Mouse (Mus musculus): Measurements from ENCODE around the gene Dip2b.

Gene Dip2b

GRCm38 (mm10) chr15:100219396-100219795 is 180.9 kb downstream of the Dip2b start:
- DNase-seq (ENCODE audit: low spot score) = no peak

DNA sequence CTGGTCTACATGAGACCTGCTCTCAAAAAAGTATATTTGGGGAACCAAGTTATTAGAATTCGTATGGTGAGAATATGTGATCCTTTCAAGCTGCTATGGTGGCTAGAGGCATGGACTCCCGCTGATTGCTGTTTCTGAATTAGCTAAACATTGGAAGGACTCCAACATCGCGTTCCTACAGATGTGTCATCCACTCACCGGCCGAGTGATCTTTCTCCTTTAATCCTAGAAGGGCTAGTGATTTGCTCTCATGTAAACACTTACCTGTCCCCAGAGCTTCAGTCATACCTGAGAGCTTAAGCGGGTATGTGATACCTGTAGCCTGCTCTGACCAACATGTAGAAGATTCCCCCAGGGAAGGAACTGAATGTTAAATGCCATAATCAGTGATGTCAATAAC is 182.5 kb downstream of the Dip2b start:
- no peak for DNase-seq (ENCODE audit: low spot score)

GRCm38 (mm10) chr15:100225381-100225780 is 186.9 kb downstream of the Dip2b start:
- no peak for DNase-seq (ENCODE audit: low spot score)

DNA sequence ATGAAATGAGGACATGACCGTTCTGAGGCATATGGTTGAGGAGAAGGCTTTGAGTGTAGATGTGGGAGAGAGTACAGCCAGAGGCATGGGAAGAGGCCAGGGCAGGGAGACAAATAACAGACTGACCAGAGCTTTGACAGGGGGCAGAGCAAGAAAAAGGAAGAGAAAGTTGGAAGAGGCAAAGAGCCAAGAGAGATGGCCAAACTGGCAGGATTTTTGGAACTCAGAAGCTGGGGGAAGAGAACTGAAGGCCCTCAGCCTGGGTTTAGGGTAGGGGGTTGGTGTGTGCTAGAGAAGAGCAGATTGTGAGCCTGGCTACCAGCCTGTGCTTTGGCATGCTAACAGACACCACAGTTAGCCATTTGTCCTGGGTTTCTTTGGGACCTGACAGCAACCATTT is 187.4 kb downstream of the Dip2b start:
- DNase-seq (ENCODE audit: low spot score) = peak; percentile 80

- peak; percentile 89 for DNase-seq (ENCODE audit: low spot score)
Observed at GRCm38 (mm10) chr15:100227031-100227662, 188.7 kb downstream of the Dip2b start.

DNA sequence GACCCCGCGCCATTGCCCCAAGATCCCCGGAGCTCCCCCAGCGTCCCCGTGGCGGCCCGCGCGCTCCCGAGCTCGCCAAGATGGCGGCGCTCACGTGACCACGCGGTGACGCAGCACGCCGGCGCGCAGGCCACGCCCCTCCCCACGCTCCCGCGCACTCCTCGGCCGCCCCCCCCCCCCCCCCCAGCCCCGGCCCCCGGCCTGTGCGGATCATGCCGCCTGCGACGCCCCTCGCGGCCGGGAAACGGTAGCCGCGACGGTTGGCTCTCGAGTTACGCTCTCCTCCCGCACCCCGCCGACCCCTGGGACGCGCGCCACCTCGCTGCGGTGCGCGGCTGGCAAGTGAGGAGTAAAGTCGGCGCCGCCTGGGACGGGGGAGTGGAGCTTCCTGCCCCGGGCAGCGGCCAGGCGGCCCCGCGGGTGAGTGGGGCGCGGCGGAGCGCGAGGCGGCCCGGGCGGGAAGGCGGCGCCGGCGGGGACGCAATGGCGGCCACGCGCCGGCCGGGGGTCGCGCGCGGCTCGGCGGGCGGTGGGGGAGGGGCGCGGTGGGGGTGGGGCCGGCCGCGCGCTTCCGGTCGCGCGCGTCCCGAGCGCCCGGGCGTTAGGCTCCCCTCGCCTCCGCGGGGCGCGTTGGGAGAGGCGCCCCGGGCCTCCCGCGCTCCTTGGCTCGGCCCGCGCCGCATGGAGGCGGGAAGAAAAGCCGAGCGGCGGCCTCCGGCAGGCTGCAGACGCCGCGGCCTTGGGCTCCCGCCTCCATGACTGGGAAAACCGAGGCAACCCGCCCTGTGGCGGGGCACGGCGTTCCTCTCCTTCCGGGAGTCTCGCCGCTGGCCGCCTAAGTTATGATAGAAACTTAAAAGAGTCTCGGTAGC is 189.4 kb downstream of the Dip2b start, which contains the start of gene Atf1:
TSS of gene Atf1 (plus strand) at position 157 of the 872 bp plus-strand sequence.
- peak; percentile 61 for DNase-seq (ENCODE audit: low spot score)

GRCm38 (mm10) chr15:100228535-100229336 is 190.3 kb downstream of the Dip2b start:
- DNase-seq (ENCODE audit: low spot score) = peak; percentile 42

GRCm38 (mm10) chr15:100230655-100231054 is 192.2 kb downstream of the Dip2b start:
- DNase-seq (ENCODE audit: low spot score) = no peak

- DNase-seq (ENCODE audit: low spot score) = no peak
Observed at GRCm38 (mm10) chr15:100231616-100232525, 193.4 kb downstream of the Dip2b start.

- DNase-seq (ENCODE audit: low spot score) = no peak
Observed at GRCm38 (mm10) chr15:100235208-100235965, 196.9 kb downstream of the Dip2b start.

GRCm38 (mm10) chr15:100236952-100237351 is 198.5 kb downstream of the Dip2b start:
- peak; percentile 25 for DNase-seq (ENCODE audit: low spot score)

- no peak for DNase-seq (ENCODE audit: low spot score)
Observed at GRCm38 (mm10) chr15:100241780-100242179, 203.3 kb downstream of the Dip2b start.

DNA sequence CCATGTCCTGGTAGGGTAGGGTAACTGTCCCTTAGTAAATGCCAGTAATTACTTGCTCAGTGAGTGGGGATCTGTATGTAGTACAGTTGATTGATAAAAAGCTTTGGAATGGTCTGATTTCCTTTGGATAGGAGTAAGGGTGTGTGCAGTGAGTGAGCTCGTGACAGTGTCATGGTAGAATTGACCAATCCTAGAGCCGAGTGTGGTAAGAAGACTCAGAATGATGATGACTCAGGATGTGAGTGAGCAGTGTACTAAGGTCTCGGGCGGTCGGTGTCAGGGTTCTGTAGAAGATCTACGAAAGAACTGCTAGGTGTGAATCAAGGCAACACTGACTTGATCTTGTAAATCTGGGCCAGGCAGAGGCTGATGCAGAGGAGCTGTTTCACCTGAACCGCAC is 207.5 kb downstream of the Dip2b start:
- no peak for DNase-seq (ENCODE audit: low spot score)

DNA sequence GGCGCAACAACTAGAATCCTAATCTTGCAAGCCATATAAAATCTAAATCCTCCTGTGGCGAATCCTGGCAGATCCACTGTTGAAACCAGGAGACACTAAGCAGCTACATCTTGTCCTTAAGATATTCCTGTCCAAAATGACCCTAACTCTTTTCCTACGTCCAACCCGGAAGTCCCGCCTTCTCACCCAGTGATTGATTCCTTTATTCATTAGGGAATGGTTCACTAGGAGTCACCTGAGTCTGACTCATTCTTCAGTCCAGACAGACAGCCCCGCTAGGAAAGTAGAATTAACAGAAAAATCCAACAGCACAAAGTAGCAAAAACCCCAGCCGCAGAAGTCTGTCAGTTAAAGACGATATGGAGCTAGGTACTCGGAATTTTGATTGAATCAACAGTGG is 208.8 kb downstream of the Dip2b start:
- DNase-seq (ENCODE audit: low spot score) = no peak

DNA sequence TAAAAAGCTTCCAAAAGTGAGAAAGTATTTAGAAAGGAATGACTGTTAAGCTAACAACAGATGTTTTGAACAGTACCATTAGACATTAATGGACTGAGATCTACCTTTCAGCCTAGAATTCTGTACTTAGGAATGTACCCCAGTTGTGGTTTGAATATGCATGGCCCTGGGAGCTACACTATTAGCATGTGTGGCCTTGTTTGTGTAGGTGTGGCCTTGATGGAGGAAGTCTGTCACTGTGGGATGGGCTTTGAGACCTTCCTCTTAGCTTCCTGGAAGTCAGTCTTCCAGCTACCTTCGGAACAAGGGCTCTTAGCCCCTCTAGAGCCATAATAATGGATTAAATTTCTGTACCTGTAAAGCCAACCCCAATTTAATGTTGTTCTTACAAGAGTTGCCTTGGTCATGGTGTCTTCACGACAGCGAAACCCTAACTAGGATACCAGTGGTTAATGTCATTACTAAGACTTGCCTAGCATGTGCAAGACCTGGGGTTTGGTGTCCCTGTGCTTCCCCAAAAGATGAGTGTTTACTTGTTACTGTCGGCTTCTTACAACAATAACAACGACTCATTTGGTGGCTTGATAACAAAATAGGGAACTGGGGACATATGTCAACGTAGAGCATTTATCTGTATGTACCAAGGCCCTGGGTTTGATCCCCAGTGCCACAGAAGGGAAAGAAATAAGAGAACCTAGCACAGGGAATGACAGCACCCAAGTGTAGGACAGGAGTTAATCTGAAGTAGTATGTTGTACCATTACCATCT is 210.4 kb downstream of the Dip2b start:
- DNase-seq (ENCODE audit: low spot score) = no peak

DNA sequence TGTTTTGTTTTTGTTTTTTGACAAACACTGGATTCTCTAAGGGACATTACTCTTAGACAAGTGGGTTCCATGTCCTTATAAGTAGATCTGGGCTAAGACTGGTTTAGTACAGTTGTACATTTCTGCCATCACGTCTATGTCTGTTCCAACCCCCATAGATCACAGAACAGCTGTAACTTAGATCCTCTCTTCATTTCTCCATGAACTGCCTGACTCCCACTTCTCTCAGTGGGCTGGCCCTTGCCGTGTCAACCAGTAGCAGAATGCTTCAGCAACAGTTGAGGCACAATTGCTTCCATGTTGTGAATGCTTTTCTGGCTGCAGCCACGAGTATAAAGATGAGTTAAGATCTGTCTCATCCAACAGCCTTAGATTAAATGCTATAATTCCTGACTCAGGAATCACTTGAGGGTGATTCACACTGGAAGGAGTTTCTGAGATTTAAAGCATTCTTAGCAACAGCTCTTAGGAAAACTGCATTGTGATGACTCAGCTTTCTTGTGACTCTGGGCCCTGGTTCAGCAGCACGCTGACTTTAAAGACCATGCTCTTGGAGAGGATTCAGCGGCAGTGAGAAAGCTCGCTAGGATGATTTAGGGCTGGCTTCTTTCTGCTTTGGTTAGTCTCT is 212.8 kb downstream of the Dip2b start:
- DNase-seq (ENCODE audit: low spot score) = peak; percentile 77

DNA sequence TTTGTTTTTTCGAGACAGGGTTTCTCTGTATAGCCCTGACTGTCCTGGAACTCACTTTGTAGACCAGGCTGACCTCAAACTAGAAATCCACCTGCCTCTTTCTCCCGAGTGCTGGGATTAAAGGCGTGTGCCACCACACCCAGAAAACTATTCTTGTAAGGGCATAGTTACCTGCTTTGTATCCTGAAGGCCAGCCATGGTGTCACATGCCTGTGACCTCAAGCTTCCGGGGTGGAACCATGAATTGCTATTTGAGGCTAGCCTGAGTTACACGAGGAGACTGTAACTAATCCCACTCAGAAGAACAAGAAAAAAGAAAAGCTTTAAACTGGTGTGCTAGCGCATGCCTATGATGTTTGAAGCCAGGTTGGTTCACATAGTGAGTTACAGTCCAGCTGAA is 217.9 kb downstream of the Dip2b start:
- DNase-seq (ENCODE audit: low spot score) = no peak

- no peak for DNase-seq (ENCODE audit: low spot score)
Observed at GRCm38 (mm10) chr15:100257305-100257704, 218.8 kb downstream of the Dip2b start.

GRCm38 (mm10) chr15:100258646-100259425 is 220.4 kb downstream of the Dip2b start:
- no peak for DNase-seq (ENCODE audit: low spot score)
